Mouse (Mus musculus) forebrain, embryonic 15.5 days (tissue): ENCODE data around the gene Dusp11. TPM values are rescaled to one million over a fixed set of nuclear protein-coding genes. Genes with fewer than 3 reads are reported as not detected.
"Not testable (repeated sequence)": the region's sequence is repeated elsewhere in the genome, so short reads cannot be mapped to it uniquely, and the experiment has no call there.

ENCODE experiments used
- ATAC-seq: fragments of 200-750 bp; cut with Nextera tagmentation; replicated peaks from 2 replicates; pipeline ENCODE4 v1.8.0; 2017; ENCODE audit warnings: mild to moderate bottlenecking, moderate TSS enrichment, moderate library complexity
- H3K27ac ChIP-seq: fragments of 300-500 bp; sonication (generic); replicated peaks from 2 replicates; pipeline ENCODE4 v1.5.1; 2015; ENCODE audit warnings: mild to moderate bottlenecking, inconsistent platforms
- H3K27me3 ChIP-seq: fragments of 300-500 bp; sonication (generic); 2 replicates; pipeline ENCODE4 v1.6.1; 2015; ENCODE audit warnings: inconsistent platforms
- H3K36me3 ChIP-seq: fragments of 300-500 bp; sonication (generic); 2 replicates; pipeline ENCODE4 v1.6.1; 2015; ENCODE audit warnings: mild to moderate bottlenecking, inconsistent platforms
- H3K4me1 ChIP-seq: fragments of 300-500 bp; sonication (generic); 2 replicates; pipeline ENCODE4 v1.6.1; 2015; ENCODE audit warnings: inconsistent platforms
- H3K4me2 ChIP-seq: fragments of 300-500 bp; sonication (generic); replicated peaks from 2 replicates; pipeline ENCODE4 v1.6.1; 2015; ENCODE audit warnings: mild to moderate bottlenecking, inconsistent platforms
- H3K4me3 ChIP-seq: fragments of 300-500 bp; sonication (generic); 2 replicates; pipeline ENCODE4 v1.5.1; 2015; ENCODE audit warnings: mild to moderate bottlenecking, inconsistent platforms
- H3K9ac ChIP-seq: fragments of 300-500 bp; sonication (generic); replicated peaks from 2 replicates; pipeline ENCODE4 v1.6.1; 2015; ENCODE audit warnings: mild to moderate bottlenecking, inconsistent platforms
- H3K9me3 ChIP-seq: fragments of 300-500 bp; sonication (generic); 2 replicates; pipeline ENCODE4 v1.6.1; 2016; ENCODE audit warnings: inconsistent platforms
- WGBS: fragments of 180-500 bp; shearing (Covaris S2); methylation state at CpG from one replicate; pipeline ENCODE4 v1.1.7; 2015; ENCODE audit warnings: mixed read lengths; 5-methylcytosine and 5-hydroxymethylcytosine counted together
- polyA plus RNA-seq: library from polyadenylated mRNA; unstranded; fragments of >200 nt; fragmentation: Nextera tagmentation; extraction: Ambion mirVana; gene quantifications from 2 replicates; pipeline ENCODE4 v1.2.1, GENCODE M21; 2015

The Dusp11 gene
- polyA plus RNA-seq, 1 experiment from 2014 or later = 42.7 TPM

DNA sequence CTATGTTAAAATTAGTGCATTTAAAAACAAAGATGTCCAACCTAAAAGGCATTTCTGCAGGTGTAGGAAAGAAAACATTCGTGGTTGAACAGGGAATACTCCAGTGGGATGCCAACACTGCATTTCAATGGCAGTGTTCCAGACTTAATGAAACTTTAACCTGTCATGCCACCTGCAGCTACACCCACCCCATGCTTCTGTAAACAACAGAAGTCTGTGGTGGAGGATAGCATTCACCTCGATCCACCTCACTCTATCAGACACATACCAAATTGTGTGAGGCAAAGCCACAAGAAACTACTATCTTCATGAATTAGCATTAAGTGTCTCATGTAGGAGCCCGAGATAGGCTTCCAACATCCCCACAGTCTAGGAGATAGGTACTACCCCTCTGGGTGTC is 53.1 kb downstream of the Dusp11 start:
- WGBS = 74% methylated on average over 3 of the region's 3 CpGs
- H3K9ac ChIP-seq = no peak overlapping the region
- no peaks in the 10 kb centered on the region for H3K9me3 ChIP-seq
- H3K4me1 ChIP-seq = no peaks in the 10 kb centered on the region
- no peak overlapping the region for H3K4me2 ChIP-seq
- H3K27me3 ChIP-seq = no peaks in the 10 kb centered on the region
- no peak overlapping the region for H3K4me3 ChIP-seq
- no peaks in the 10 kb centered on the region for H3K36me3 ChIP-seq
- no peak for ATAC-seq
- H3K27ac ChIP-seq = no peak overlapping the region

DNA sequence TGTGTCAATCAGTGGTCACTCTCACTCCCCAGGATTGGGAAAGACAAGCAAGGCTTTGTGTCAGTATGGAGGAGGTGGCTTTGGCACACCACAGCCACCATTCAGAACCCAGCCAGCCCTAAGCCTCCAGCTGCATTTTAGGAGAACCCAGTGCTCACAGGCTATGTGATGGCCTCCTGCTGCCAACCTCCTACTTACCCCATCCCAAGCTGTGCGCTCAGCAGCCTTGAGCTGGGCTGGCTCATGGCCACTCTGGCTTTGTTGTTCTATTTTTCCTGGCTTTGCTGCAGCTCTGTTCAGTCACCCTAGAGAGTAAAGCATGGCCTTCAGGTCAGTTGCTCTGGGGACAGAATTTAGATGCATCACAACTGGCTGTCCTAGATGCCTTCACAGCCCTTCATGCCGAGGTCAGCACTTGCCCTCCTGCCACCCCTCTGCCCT is 54.5 kb downstream of the Dusp11 start:
- not testable (repeated sequence) for H3K9me3 ChIP-seq, H3K4me1 ChIP-seq, H3K36me3 ChIP-seq, H3K27ac ChIP-seq, H3K4me2 ChIP-seq, H3K27me3 ChIP-seq, ATAC-seq, H3K9ac ChIP-seq, H3K4me3 ChIP-seq
- WGBS = 74% methylated on average over 2 of the region's 2 CpGs

DNA sequence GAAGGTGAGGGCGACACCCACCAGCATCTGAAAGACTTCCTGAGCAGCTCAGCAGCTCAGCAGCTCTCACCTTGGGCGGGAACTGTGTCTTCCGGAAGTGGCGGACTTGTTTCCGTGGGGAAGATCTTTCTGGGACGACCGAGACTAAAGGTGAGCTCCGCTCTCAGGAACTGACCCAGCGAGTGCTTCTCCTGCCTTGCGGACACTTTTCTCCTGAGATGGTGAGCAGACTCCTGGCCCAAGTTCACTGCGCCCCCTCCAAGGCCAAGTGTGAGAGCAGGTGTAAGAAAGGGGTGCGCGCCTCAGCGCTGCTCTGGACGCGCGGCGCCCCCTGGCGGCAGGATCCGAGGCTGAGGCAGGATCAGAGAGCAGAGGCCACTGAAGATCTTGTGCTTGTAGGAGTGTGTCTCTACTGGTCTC is 56.8 kb downstream of the Dusp11 start, which contains the start of gene Nat8f4:
TSS of gene Nat8f4 (minus strand) at position 243 of the 420 bp plus-strand sequence.
- Histone ChIP-seq H3K9ac (0 out of 2 replicates have a peak within 1 kb of the TSS, but pooled peaks have one; percentile 22), H3K4me2 (peak within 1 kb of the TSS; percentile 44), H3K4me3 (peak within 1 kb of the TSS; percentile 42)
- 17% methylated on average over 20 of the region's 20 CpGs for WGBS
- not testable (repeated sequence) for H3K9me3 ChIP-seq, H3K27me3 ChIP-seq, H3K36me3 ChIP-seq, H3K27ac ChIP-seq, H3K4me1 ChIP-seq
- peak; percentile 77 for ATAC-seq

DNA sequence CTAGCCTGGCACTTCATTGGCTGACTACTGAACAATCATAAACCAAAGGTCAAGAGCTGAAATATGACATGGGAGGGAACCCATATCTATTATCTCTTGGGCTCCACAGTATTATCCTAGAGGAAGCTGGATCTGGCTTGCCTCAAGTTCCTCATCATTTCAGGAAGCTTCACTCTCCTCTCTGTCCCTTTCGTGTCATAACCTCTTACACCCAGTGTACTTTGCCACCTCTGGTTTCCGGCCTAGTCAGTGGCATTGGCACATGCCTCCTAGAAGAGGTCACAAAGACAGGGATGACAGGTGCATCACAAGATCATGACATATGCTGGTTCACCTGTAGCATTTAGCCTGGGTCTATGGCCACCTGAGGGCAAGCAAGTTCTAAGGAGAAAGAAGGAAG is 59.2 kb downstream of the Dusp11 start:
- Histone ChIP-seq H3K4me2 (no peak overlapping the region), H3K4me1 (no peaks in the 10 kb centered on the region), H3K36me3 (no peaks in the 10 kb centered on the region), H3K4me3 (no peak overlapping the region), H3K27ac (no peak overlapping the region), H3K9me3 (no peaks in the 10 kb centered on the region), H3K27me3 (no peaks in the 10 kb centered on the region), H3K9ac (no peak overlapping the region)
- 98% methylated on average over 2 of the region's 2 CpGs for WGBS
- ATAC-seq = no peak

DNA sequence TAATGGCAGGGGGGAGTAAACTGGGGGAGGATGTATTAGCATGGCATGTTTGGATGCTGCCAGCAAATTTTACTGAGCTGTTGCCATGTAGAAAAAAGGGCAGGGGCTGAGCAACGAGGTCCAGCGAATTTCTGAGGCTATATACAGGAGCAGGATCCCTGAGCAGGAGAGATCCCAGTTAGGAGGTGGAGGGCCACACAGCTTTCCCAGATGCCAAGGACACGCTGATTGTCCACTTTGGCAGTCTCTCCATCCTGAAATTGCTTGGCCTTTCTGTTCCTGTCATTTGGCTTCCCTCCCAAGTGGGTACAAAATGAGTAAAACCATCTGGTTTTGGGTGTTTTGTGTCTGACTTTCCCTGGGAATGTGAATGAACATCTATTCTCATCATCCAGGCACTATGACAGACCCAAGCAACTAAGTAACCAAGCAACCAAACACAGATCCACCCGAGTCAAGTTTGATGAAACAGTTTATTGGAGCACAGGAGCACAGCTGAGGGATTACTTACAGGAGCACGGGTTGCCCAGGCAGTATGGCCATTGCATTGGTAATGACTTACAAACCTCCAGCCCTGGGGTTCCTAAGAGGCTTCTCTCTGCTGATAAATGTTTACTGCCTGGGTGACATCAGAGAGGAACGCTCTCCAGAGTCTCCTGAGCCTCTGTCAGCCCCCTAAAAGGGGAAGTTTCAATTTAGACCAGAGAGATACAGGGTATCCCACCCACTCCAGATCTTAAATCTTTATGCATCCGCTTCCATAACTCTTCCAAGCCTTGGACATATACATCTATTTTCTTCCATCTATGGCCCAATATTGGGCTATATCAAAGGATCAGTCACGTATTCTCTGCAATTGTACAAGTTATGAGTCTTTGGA is 62.6 kb downstream of the Dusp11 start:
- not testable (repeated sequence) for ATAC-seq, H3K9ac ChIP-seq, H3K36me3 ChIP-seq, H3K4me1 ChIP-seq, H3K9me3 ChIP-seq, H3K27ac ChIP-seq, H3K4me2 ChIP-seq, H3K27me3 ChIP-seq, H3K4me3 ChIP-seq
- 77% methylated on average over 7 of the region's 8 CpGs for WGBS

DNA sequence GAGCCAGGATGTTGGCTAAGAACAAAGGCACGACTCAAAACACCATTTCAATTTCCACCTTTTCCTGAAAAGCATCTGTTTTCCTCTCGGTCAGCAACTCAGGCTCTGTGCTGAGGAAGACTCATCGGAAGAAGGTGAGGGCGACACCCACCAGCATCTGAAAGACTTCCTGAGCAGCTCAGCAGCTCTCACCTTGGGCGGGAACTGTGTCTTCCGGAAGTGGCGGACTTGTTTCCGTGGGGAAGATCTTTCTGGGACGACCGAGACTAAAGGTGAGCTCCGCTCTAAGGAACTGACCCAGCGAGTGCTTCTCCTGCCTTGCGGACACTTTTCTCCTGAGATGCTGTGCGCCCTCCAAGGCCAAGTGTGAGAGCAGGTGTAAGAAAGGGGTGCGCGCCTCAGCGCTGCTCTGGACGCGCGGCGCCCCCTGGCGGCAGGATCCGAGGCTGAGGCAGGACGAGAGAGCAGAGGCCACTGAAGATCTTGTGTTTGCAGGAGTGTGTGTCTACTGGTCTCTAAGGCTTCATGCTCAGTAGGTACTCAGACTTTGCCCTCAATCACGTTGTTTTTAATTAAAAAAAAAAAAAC is 66.3 kb downstream of the Dusp11 start:
- H3K27ac ChIP-seq, H3K9me3 ChIP-seq, H3K9ac ChIP-seq, H3K4me2 ChIP-seq, H3K4me3 ChIP-seq, ATAC-seq, H3K4me1 ChIP-seq, H3K27me3 ChIP-seq, H3K36me3 ChIP-seq: not testable (repeated sequence)
- WGBS = 74% methylated on average over 25 of the region's 25 CpGs

Other genes with a start within 250 kb of the Dusp11 start
- not detected in 2 replicates for gene Nat8f7, start 248.5 kb downstream of the Dusp11 start, polyA plus RNA-seq
- gene Nat8f3, start 195.9 kb downstream of the Dusp11 start, polyA plus RNA-seq = 0.24 and 0.34 TPM in 2 replicates
- not detected in 2 replicates for gene Nat8f6, start 140.7 kb downstream of the Dusp11 start, polyA plus RNA-seq
- gene Nat8f5, start 140.7 kb downstream of the Dusp11 start, polyA plus RNA-seq = not detected in 2 replicates
- not detected in 2 replicates for gene Nat8, start 129.6 kb downstream of the Dusp11 start, polyA plus RNA-seq
- not detected in 2 replicates for gene Nat8f2, start 92.5 kb downstream of the Dusp11 start, polyA plus RNA-seq
- gene Nat8f4, start 56.8 kb downstream of the Dusp11 start, polyA plus RNA-seq = 6.0 and 6.8 TPM in 2 replicates
- 48.6 and 49.1 TPM in 2 replicates for gene Tprkb, start 49.8 kb downstream of the Dusp11 start, polyA plus RNA-seq
- 11.9 and 13.6 TPM in 2 replicates for gene Nat8f1, start 46.0 kb downstream of the Dusp11 start, polyA plus RNA-seq
- gene Figla, start 54.5 kb upstream of the Dusp11 start, polyA plus RNA-seq = not detected in 2 replicates
- gene Add2, start 67.0 kb upstream of the Dusp11 start, polyA plus RNA-seq = 224 and 230 TPM in 2 replicates
- gene Tgfa, start 233.6 kb upstream of the Dusp11 start, polyA plus RNA-seq = 11.5 and 12.6 TPM in 2 replicates